Mouse (Mus musculus) small intestine, adult 2 months (tissue): ENCODE results near the gene Cdh4. TPM values are rescaled to one million over a fixed set of nuclear protein-coding genes. Genes with fewer than 3 reads are reported as not detected.

Experiments used
- H3K27ac ChIP-seq: fragments of 200-500 bp; 2 replicates; pipeline ENCODE4 v1.5.1; 2012; ENCODE audit warnings: low read depth, low read length, control low read depth, inconsistent platforms; ENCODE audit not compliant: insufficient read depth
- H3K27me3 ChIP-seq: fragments of 200-500 bp; 2 replicates; pipeline ENCODE4 v1.6.1; 2012; ENCODE audit warnings: mild to moderate bottlenecking, moderate library complexity, low read length, inconsistent platforms; ENCODE audit not compliant: control insufficient read depth, insufficient read depth
- H3K36me3 ChIP-seq: fragments of 200-500 bp; 2 replicates; pipeline ENCODE4 v1.6.1; 2012; ENCODE audit warnings: mild to moderate bottlenecking, low read length, control low read depth, inconsistent platforms; ENCODE audit not compliant: control insufficient read depth, insufficient read depth
- H3K4me1 ChIP-seq: fragments of 200-500 bp; 2 replicates; pipeline ENCODE4 v1.6.1; 2012; ENCODE audit warnings: low read length, inconsistent platforms, mixed read lengths; ENCODE audit not compliant: control insufficient read depth, insufficient read depth, insufficient read length
- H3K4me3 ChIP-seq: fragments of 200-500 bp; 2 replicates; pipeline ENCODE4 v1.5.1; 2012; ENCODE audit warnings: low read depth, mild to moderate bottlenecking, control low read depth, inconsistent platforms, low read length, moderate library complexity
- CTCF ChIP-seq: fragments of 200-500 bp; IDR thresholded peaks from 2 replicates; pipeline ENCODE4 v1.5.1; 2012; ENCODE audit warnings: low read depth, mild to moderate bottlenecking, control low read depth, inconsistent platforms, low read length, moderate library complexity, mixed read lengths; ENCODE audit not compliant: insufficient replicate concordance, insufficient read length; ENCODE audit errors: extremely low read depth
- POLR2A ChIP-seq: fragments of 200-500 bp; IDR thresholded peaks from 2 replicates; pipeline ENCODE4 v1.6.1; 2012; ENCODE audit warnings: low read depth, mild to moderate bottlenecking, control low read depth, inconsistent platforms, low read length, moderate library complexity
- WGBS: fragments of 180-500 bp; shearing (Covaris S2); methylation state at CpG from one replicate; pipeline ENCODE4 v1.1.7; 2018; 5-methylcytosine and 5-hydroxymethylcytosine counted together
- polyA plus RNA-seq: library from polyadenylated mRNA; depleted of rRNA; stranded (reverse); fragments of >200 nt; gene quantifications from 2 replicates; pipeline ENCODE4 v1.2.3, GENCODE M21; 2012

Cdh4 gene
- polyA plus RNA-seq, 1 experiment, result 0.19 TPM

DNA sequence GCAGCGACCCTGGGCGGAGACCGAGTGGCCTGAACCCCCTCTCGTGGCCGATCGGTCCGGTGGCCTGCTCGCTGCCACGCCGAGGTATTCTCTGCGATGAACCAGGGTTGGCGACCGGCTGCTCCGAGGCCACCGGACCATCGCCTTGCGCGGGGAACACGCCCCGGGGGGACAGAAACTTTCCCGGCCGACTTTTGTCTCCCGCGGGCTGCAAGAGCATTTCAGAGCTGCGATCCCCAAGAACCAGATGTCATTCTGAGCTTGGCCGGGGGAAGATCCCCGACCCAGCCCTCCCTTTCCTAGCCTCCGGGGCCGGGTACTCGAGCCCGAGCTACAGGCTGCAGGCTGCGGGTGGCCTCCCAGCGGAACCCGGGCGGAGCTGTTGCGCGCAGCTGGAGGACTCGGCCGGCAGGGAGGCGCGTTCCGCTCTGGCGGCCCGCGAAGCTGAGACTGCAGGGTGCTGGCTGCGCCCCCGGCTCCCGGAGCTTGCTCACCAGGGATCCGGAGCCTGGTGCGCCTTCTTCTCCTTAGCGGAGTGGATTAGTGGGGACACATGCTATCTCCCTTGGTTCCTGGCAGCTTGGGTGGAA, 1.1 kb downstream of the Cdh4 start:
- no peak overlapping the region for H3K27ac ChIP-seq
- 2% methylated on average over 51 of the region's 51 CpGs for WGBS
- H3K27me3 ChIP-seq, result peaks cover 14% of the 10 kb centered on the region
- H3K36me3 ChIP-seq, result no peaks in the 10 kb centered on the region
- peaks cover 10% of the 10 kb centered on the region; the same call in 1 of the 2 replicates for H3K4me1 ChIP-seq
- no peak for TF ChIP-seq CTCF
- TF ChIP-seq POLR2A, result no peak
- peak overlapping the region; percentile 65 for H3K4me3 ChIP-seq

DNA sequence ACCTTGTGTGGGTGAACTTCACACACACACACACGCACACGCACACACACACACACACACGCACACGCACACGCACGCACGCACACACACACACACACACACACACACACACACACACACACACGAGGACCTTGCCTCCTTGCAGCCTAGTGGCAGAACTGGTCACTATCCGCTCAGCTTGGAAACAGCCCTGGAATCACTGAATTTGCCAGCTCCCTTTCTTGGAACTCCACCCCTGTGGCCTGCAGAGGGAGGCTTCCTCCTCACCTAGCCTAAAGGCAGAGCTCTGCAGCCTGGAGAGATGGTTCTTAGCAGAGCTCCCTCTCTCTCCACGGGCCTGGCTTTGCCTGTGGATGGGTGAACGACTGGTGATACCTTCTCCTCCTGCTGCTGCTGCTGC, 1.7 kb downstream of the Cdh4 start:
- H3K27me3 ChIP-seq, result peaks cover 14% of the 10 kb centered on the region
- 38% methylated on average over 11 of the region's 11 CpGs for WGBS

GRCm38 (mm10) chr2:179448256-179448655, 6.0 kb downstream of the Cdh4 start:
- 93% methylated on average over 4 of the region's 4 CpGs for WGBS
- Histone ChIP-seq H3K4me1 (peaks cover under 1% of the 10 kb centered on the region; the same call in 1 of the 2 replicates), H3K27ac (no peak overlapping the region), H3K4me3 (no peak overlapping the region), H3K27me3 (peaks cover 6% of the 10 kb centered on the region), H3K36me3 (no peaks in the 10 kb centered on the region)
- TF ChIP-seq POLR2A (no peak), CTCF (no peak)

More for the DNA sequence above, 1.7 kb downstream of the Cdh4 start:
- H3K4me3 ChIP-seq, result no peak overlapping the region
- no peak overlapping the region for H3K27ac ChIP-seq
- TF ChIP-seq CTCF (no peak), POLR2A (no peak)
- H3K36me3 ChIP-seq, result no peaks in the 10 kb centered on the region
- H3K4me1 ChIP-seq, result peaks cover 10% of the 10 kb centered on the region; the same call in 1 of the 2 replicates

- 94% methylated on average over 1 of the region's 1 CpGs for WGBS
- Histone ChIP-seq H3K4me3 (no peak overlapping the region), H3K27me3 (peaks cover 2% of the 10 kb centered on the region; the same call in 1 of the 2 replicates), H3K27ac (no peak overlapping the region), H3K4me1 (no peaks in the 10 kb centered on the region), H3K36me3 (no peaks in the 10 kb centered on the region)
- TF ChIP-seq CTCF, result no peak
These were observed 6.8 kb downstream of the Cdh4 start for GRCm38 (mm10) chr2:179449018-179449417.

DNA sequence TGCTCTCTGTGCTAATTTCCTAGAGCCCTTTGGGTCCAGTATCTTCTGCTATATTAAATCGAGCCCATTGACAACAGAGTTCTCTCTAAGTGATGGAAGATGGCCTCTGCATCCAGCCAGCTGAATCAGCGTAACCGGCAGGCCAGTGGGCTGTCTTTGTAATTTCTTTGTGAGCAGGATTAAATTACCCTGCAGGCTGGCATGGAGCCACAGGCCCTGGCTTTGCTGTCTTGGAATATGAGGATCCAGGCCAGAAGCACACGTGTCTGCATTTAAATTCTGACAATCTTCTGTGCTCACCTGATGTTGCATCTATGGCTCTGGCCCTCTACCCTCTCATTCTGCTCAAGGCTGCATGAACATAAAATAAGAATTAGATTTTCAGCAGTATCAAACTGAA, 17.0 kb downstream of the Cdh4 start:
- H3K27me3 ChIP-seq, result no peaks in the 10 kb centered on the region
- WGBS, result 83% methylated on average over 4 of the region's 4 CpGs
- H3K36me3 ChIP-seq, result no peaks in the 10 kb centered on the region
- no peak overlapping the region for H3K27ac ChIP-seq
- TF ChIP-seq CTCF (no peak), POLR2A (no peak)
- no peak overlapping the region for H3K4me3 ChIP-seq
- no peaks in the 10 kb centered on the region for H3K4me1 ChIP-seq

GRCm38 (mm10) chr2:179459606-179460005, 17.4 kb downstream of the Cdh4 start:
- WGBS, result 96% methylated on average over 2 of the region's 2 CpGs
- no peak overlapping the region for H3K27ac ChIP-seq
- TF ChIP-seq POLR2A, result no peak
- no peak for TF ChIP-seq CTCF
- H3K27me3 ChIP-seq, result no peaks in the 10 kb centered on the region
- no peaks in the 10 kb centered on the region for H3K36me3 ChIP-seq
- H3K4me1 ChIP-seq, result no peaks in the 10 kb centered on the region
- H3K4me3 ChIP-seq, result no peak overlapping the region

DNA sequence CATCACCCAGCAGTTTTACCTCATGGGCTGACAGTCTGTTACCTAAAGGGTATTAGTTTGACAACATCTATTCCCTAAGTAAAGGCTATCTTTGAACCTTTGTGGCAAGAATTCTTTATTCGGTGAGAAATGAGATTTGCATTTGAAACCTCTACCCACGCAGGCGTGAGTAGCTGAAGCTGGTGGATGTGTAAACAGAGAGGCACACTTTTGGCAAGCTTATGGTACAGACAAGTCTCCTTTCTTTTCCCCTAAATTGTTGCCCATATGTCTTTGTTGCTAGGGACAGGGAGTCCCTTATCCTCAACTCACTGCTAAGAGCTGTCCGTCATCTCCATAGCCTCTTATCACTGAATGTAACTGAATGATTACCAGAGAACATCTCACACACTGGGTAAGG, 21.3 kb downstream of the Cdh4 start:
- Histone ChIP-seq H3K4me1 (no peaks in the 10 kb centered on the region), H3K36me3 (no peaks in the 10 kb centered on the region), H3K4me3 (no peak overlapping the region), H3K27me3 (no peaks in the 10 kb centered on the region), H3K27ac (no peak overlapping the region)
- TF ChIP-seq POLR2A (no peak), CTCF (no peak)
- 86% methylated on average over 4 of the region's 4 CpGs for WGBS
